Mouse (Mus musculus): ENCODE measurements around the gene Cs. TPM values are rescaled to one million over a fixed set of nuclear protein-coding genes. Genes with fewer than 3 reads are reported as not detected.

Gene Cs
- polyA plus RNA-seq, 3 experiments from 2014 or later: 138 to 155 (median 155) TPM

GRCm38 (mm10) chr10:128410560-128410845, 73.0 kb downstream of the Cs start:
- ATAC-seq: no peak

- peak; percentile 76 for ATAC-seq
Observed at GRCm38 (mm10) chr10:128411211-128412054, 73.9 kb downstream of the Cs start, which contains the start of the genes Nabp2 and Rnf41. TSS of gene Nabp2 (minus strand) at chr10:128411492. TSS of gene Rnf41 (plus strand) at chr10:128411657.

- ATAC-seq: no peak
Observed at GRCm38 (mm10) chr10:128412055-128412381, 74.5 kb downstream of the Cs start.

Other genes starting within 250 kb of the Cs start
- 10 to 100 TPM; 37.9 to 63.7 (median 44.3) TPM for gene Baz2a, start 246.2 kb upstream of the Cs start, polyA plus RNA-seq (2017; shearing (Covaris generic))
- gene Rbms2, start 157.4 kb upstream of the Cs start, polyA plus RNA-seq (2017; shearing (Covaris generic)): 10 to 100 TPM; 24.7 to 29.4 (median 27.8) TPM
- gene Gls2, start 143.3 kb upstream of the Cs start, polyA plus RNA-seq (2017; shearing (Covaris generic)): under 1 TPM in 2 of 3 experiments, not detected in 1; 0.28 to 0.58 TPM
- 10 to 100 TPM in 2 of 3 experiments, 1 to 10 TPM in 1; 7.1 to 13.6 (median 13.5) TPM for gene Spryd4, start 125.9 kb upstream of the Cs start, polyA plus RNA-seq (2017; shearing (Covaris generic))
- not detected for gene Mip, start 111.9 kb upstream of the Cs start, polyA plus RNA-seq (2017; shearing (Covaris generic))
- gene Timeless, start 105.7 kb upstream of the Cs start, polyA plus RNA-seq (2017; shearing (Covaris generic)): 10 to 100 TPM; 23.2 to 45.9 (median 27.2) TPM
- gene Apon, start 83.6 kb upstream of the Cs start, polyA plus RNA-seq (2017; shearing (Covaris generic)): under 1 TPM in 1 of 3 experiments, not detected in 2; 0.34 TPM
- not detected for gene Apof, start 69.1 kb upstream of the Cs start, polyA plus RNA-seq (2017; shearing (Covaris generic))
- 10 to 100 TPM; 46.5 to 69.6 (median 52.5) TPM for gene Stat2, start 67.2 kb upstream of the Cs start, polyA plus RNA-seq (2017; shearing (Covaris generic))
- not detected for gene Il23a, start 39.0 kb upstream of the Cs start, polyA plus RNA-seq (2017; shearing (Covaris generic))
- gene Pan2, start 34.4 kb upstream of the Cs start, polyA plus RNA-seq (2017; shearing (Covaris generic)): 10 to 100 TPM; 17.4 to 36.9 (median 27.5) TPM
- gene Cnpy2, start 15.3 kb upstream of the Cs start, polyA plus RNA-seq (2017; shearing (Covaris generic)): 100 to 1,000 TPM; 101 to 106 (median 102) TPM
- gene Coq10a, start 31.3 kb downstream of the Cs start, polyA plus RNA-seq (2017; shearing (Covaris generic)): 10 to 100 TPM; 12.8 to 19.9 (median 17.3) TPM
- 1 to 10 TPM; 1.7 to 6.7 (median 3.6) TPM for gene Ankrd52, start 39.4 kb downstream of the Cs start, polyA plus RNA-seq (2017; shearing (Covaris generic))
- not detected for gene Slc39a5, start 63.5 kb downstream of the Cs start, polyA plus RNA-seq (2017; shearing (Covaris generic))
- gene Nabp2, start 73.8 kb downstream of the Cs start, polyA plus RNA-seq (2017; shearing (Covaris generic)): 10 to 100 TPM; 68.8 to 87.0 (median 73.8) TPM
- gene Rnf41, start 73.9 kb downstream of the Cs start, polyA plus RNA-seq (2017; shearing (Covaris generic)): 10 to 100 TPM; 25.2 to 42.2 (median 37.9) TPM
- 10 to 100 TPM; 53.1 to 64.4 (median 57.2) TPM for gene Smarcc2, start 121.5 kb downstream of the Cs start, polyA plus RNA-seq (2017; shearing (Covaris generic))
- 1,000 to 10,000 TPM in 1 of 3 experiments, 100 to 1,000 TPM in 2; 949 to 1,454 (median 955) TPM for gene Myl6, start 156.4 kb downstream of the Cs start, polyA plus RNA-seq (2017; shearing (Covaris generic))
- 1 to 10 TPM; 2.7 to 4.6 (median 4.5) TPM for gene Myl6b, start 161.0 kb downstream of the Cs start, polyA plus RNA-seq (2017; shearing (Covaris generic))
- gene Esyt1, start 188.1 kb downstream of the Cs start, polyA plus RNA-seq (2017; shearing (Covaris generic)): 10 to 100 TPM; 68.4 to 89.7 (median 70.4) TPM
- 1 to 10 TPM; 5.6 to 9.2 (median 6.0) TPM for gene Zc3h10, start 210.0 kb downstream of the Cs start, polyA plus RNA-seq (2017; shearing (Covaris generic))
- gene Rpl41, start 211.6 kb downstream of the Cs start, polyA plus RNA-seq (2017; shearing (Covaris generic)): 1,000 to 10,000 TPM; 5,582 to 7,160 (median 6,033) TPM
- 100 to 1,000 TPM; 110 to 145 (median 137) TPM for gene Pa2g4, start 228.3 kb downstream of the Cs start, polyA plus RNA-seq (2017; shearing (Covaris generic))

All from inflammation-experienced regulatory T-cells, adult 6 months (primary cell).